Mouse (Mus musculus) liver, embryonic 11.5 days (tissue): ENCODE measurements at regions not wholly inside any gene's neighbourhood (a gene's known extent, or its start where the extent isn't known, plus 50 kb on each side); places are given as distances from the start of the nearest gene placed in this dataset.

Source experiments
- ATAC-seq: fragments of 200-750 bp; cut with Nextera tagmentation; replicated peaks from 2 replicates; pipeline ENCODE4 v1.8.0; 2017; ENCODE audit warnings: moderate number of reproducible peaks, mild to moderate bottlenecking, moderate TSS enrichment, moderate library complexity; ENCODE audit not compliant: low FRiP score
- DNase-seq: peaks from one replicate; pipeline ENCODE4 v3.0.0-alpha.2; 2017; ENCODE audit warnings: low spot score
- H3K27ac ChIP-seq: fragments of 300-500 bp; sonication (generic); 2 replicates; pipeline ENCODE4 v1.5.1; 2014; ENCODE audit warnings: mild to moderate bottlenecking, low read depth, low read length, control low read depth
- H3K27me3 ChIP-seq: fragments of 300-500 bp; sonication (generic); replicated peaks from 2 replicates; pipeline ENCODE4 v1.6.1; 2014; ENCODE audit warnings: low read length, mixed read lengths; ENCODE audit not compliant: control insufficient read depth, insufficient read depth
- H3K36me3 ChIP-seq: fragments of 300-500 bp; sonication (generic); 2 replicates; pipeline ENCODE4 v1.6.1; 2014; ENCODE audit warnings: mild to moderate bottlenecking, low read length, moderate library complexity, mixed read lengths; ENCODE audit not compliant: control insufficient read depth, insufficient read depth
- H3K4me1 ChIP-seq: fragments of 300-500 bp; sonication (generic); replicated peaks from 2 replicates; pipeline ENCODE4 v1.6.1; 2014; ENCODE audit warnings: low read length, mixed read lengths; ENCODE audit not compliant: control insufficient read depth, insufficient read depth
- H3K4me2 ChIP-seq: fragments of 300-500 bp; sonication (generic); 2 replicates; pipeline ENCODE4 v1.6.1; 2014; ENCODE audit warnings: mild to moderate bottlenecking, control low read depth, moderate library complexity
- H3K4me3 ChIP-seq: fragments of 300-500 bp; sonication (generic); 2 replicates; pipeline ENCODE4 v1.5.1; 2014; ENCODE audit warnings: low read depth, low read length, control low read depth
- H3K9ac ChIP-seq: fragments of 300-500 bp; sonication (generic); 2 replicates; pipeline ENCODE4 v1.6.1; 2014; ENCODE audit warnings: low read depth, low read length, control low read depth
- H3K9me3 ChIP-seq: fragments of 300-500 bp; sonication (generic); 2 replicates; pipeline ENCODE4 v1.6.1; 2016; ENCODE audit warnings: low read length, inconsistent platforms, mixed read lengths; ENCODE audit not compliant: control insufficient read depth
- WGBS: fragments of 180-500 bp; shearing (Covaris S2); extraction: QIAGEN DNeasy Blood & Tissue Kit; methylation state at CpG from one replicate; pipeline ENCODE4 v1.1.7; 2014; 5-methylcytosine and 5-hydroxymethylcytosine counted together

DNA sequence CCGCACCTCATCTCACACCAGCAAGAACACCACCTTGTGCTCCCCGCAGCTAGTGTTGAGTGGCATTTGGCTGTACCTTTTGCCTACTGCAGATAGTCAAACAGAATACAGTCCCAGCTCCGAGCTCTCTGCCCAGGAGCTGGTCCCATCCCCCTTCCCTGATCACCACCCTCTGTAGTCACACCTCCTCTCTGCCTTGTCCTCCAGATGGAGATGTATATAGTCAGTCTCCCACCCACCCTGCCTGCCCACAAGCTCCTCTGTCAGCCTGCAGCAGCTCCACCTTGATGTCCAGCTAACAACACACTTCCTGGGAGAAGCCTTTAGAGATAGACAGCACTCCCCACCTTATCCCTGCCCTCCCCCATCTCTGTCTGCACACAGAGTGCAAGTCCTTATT is 115.7 kb upstream of the Sox5 start:
- DNase-seq, result no peak
- H3K27me3 ChIP-seq, result no peaks in the 10 kb centered on the region
- no peak overlapping the region for H3K4me3 ChIP-seq
- no peaks in the 10 kb centered on the region for H3K36me3 ChIP-seq
- no peak for ATAC-seq
- H3K9ac ChIP-seq, result no peak overlapping the region
- H3K4me2 ChIP-seq, result no peak overlapping the region
- H3K9me3 ChIP-seq, result no peaks in the 10 kb centered on the region
- 48% methylated on average over 3 of the region's 3 CpGs for WGBS
- no peak overlapping the region for H3K27ac ChIP-seq
- H3K4me1 ChIP-seq, result peaks cover 11% of the 10 kb centered on the region

DNA sequence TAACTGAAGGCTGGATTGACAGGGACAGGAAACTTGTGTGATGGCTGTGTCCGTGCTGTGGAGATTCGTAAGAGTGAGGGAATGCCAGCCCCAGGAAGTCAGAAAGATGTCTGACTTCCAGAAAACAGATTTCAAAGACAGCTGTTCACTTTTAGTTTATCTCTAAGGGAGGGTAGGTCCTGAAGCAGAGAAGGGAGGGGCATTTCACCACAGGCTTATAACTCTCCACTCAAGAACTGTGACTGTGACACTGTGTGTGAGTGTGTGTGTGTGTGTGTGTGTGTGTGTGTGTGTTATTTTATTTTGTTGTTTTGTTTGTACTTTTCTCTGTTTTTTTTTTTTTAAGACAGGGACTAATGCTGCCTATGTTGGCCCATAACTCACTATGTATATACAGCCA is 109.1 kb upstream of the Sox5 start:
- H3K9me3 ChIP-seq, result no peaks in the 10 kb centered on the region
- DNase-seq (no peak), ATAC-seq (no peak)
- H3K4me3 ChIP-seq, result no peak overlapping the region
- H3K27ac ChIP-seq, result no peak overlapping the region
- peaks cover 5% of the 10 kb centered on the region; the same call in 1 of the 2 replicates for H3K4me1 ChIP-seq
- H3K9ac ChIP-seq, result no peak overlapping the region
- H3K27me3 ChIP-seq, result no peaks in the 10 kb centered on the region
- H3K4me2 ChIP-seq, result no peak overlapping the region
- H3K36me3 ChIP-seq, result no peaks in the 10 kb centered on the region
- 31% methylated on average over 2 of the region's 2 CpGs for WGBS

GRCm38 (mm10) chr6:144890166-144890565 is 108.4 kb upstream of the Sox5 start:
- WGBS, result 57% methylated on average over 8 of the region's 8 CpGs
- H3K27ac ChIP-seq, result no peak overlapping the region
- H3K4me3 ChIP-seq, result no peak overlapping the region
- H3K27me3 ChIP-seq, result no peaks in the 10 kb centered on the region
- no peak overlapping the region for H3K9ac ChIP-seq
- H3K4me2 ChIP-seq, result no peak overlapping the region
- no peak for ATAC-seq
- peaks cover 5% of the 10 kb centered on the region; the same call in 1 of the 2 replicates for H3K4me1 ChIP-seq
- DNase-seq, result no peak
- H3K36me3 ChIP-seq, result no peaks in the 10 kb centered on the region
- no peaks in the 10 kb centered on the region for H3K9me3 ChIP-seq

GRCm38 (mm10) chr6:144883117-144883516 is 101.3 kb upstream of the Sox5 start:
- no peak overlapping the region for H3K9ac ChIP-seq
- H3K36me3 ChIP-seq, result no peaks in the 10 kb centered on the region
- H3K4me3 ChIP-seq, result no peak overlapping the region
- no peaks in the 10 kb centered on the region for H3K4me1 ChIP-seq
- H3K27me3 ChIP-seq, result no peaks in the 10 kb centered on the region
- DNase-seq, result no peak
- no peaks in the 10 kb centered on the region for H3K9me3 ChIP-seq
- no peak for ATAC-seq
- H3K4me2 ChIP-seq, result no peak overlapping the region
- no peak overlapping the region for H3K27ac ChIP-seq
- WGBS, result 75% methylated on average over 4 of the region's 4 CpGs

GRCm38 (mm10) chr6:144880098-144880497 is 98.3 kb upstream of the Sox5 start:
- DNase-seq (no peak), ATAC-seq (no peak)
- no peaks in the 10 kb centered on the region for H3K9me3 ChIP-seq
- no peak overlapping the region for H3K4me3 ChIP-seq
- no peaks in the 10 kb centered on the region for H3K36me3 ChIP-seq
- H3K9ac ChIP-seq, result no peak overlapping the region
- H3K27ac ChIP-seq, result no peak overlapping the region
- 81% methylated on average over 10 of the region's 10 CpGs for WGBS
- no peaks in the 10 kb centered on the region for H3K4me1 ChIP-seq
- no peak overlapping the region for H3K4me2 ChIP-seq
- H3K27me3 ChIP-seq, result no peaks in the 10 kb centered on the region

GRCm38 (mm10) chr6:144876758-144877157 is 95.0 kb upstream of the Sox5 start:
- ATAC-seq (no peak), DNase-seq (no peak)
- Histone ChIP-seq H3K27me3 (no peaks in the 10 kb centered on the region), H3K4me2 (no peak overlapping the region), H3K27ac (no peak overlapping the region), H3K9me3 (no peaks in the 10 kb centered on the region), H3K36me3 (no peaks in the 10 kb centered on the region), H3K4me1 (no peaks in the 10 kb centered on the region), H3K4me3 (no peak overlapping the region), H3K9ac (no peak overlapping the region)
- WGBS, result 81% methylated on average over 12 of the region's 12 CpGs

GRCm38 (mm10) chr6:144875862-144876261 is 94.1 kb upstream of the Sox5 start:
- no peaks in the 10 kb centered on the region for H3K36me3 ChIP-seq
- ATAC-seq (no peak), DNase-seq (no peak)
- no peak overlapping the region for H3K9ac ChIP-seq
- WGBS, result 50% methylated on average over 9 of the region's 9 CpGs
- no peaks in the 10 kb centered on the region for H3K4me1 ChIP-seq
- H3K4me3 ChIP-seq, result no peak overlapping the region
- no peak overlapping the region for H3K27ac ChIP-seq
- no peaks in the 10 kb centered on the region for H3K27me3 ChIP-seq
- no peaks in the 10 kb centered on the region for H3K9me3 ChIP-seq
- H3K4me2 ChIP-seq, result no peak overlapping the region

DNA sequence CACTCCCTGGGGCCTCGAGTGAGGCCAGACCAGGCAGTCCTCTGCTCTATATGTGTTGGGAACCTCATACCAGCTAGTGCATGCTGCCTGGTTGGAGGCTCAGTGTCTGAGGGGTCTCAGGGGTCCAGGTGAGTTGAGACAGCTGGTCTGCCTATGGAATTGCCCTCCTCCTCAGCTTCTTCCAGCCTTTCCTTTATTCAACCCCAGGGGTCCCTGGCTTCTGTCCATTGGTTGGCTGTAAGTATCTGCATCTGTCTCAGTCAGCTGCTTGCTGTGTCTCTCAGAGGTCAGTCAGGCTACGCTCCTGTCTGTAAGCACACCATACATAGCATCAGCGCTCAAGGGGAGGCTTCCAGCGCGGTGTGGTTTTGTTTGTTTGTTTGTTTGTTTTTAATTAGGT is 92.5 kb upstream of the Sox5 start:
- Histone ChIP-seq H3K9ac (no peak overlapping the region), H3K4me2 (no peak overlapping the region), H3K9me3 (no peaks in the 10 kb centered on the region), H3K27me3 (no peaks in the 10 kb centered on the region), H3K4me3 (no peak overlapping the region), H3K4me1 (no peaks in the 10 kb centered on the region), H3K36me3 (no peaks in the 10 kb centered on the region), H3K27ac (no peak overlapping the region)
- WGBS, result 80% methylated on average over 5 of the region's 5 CpGs
- no peak for ATAC-seq
- DNase-seq, result no peak

DNA sequence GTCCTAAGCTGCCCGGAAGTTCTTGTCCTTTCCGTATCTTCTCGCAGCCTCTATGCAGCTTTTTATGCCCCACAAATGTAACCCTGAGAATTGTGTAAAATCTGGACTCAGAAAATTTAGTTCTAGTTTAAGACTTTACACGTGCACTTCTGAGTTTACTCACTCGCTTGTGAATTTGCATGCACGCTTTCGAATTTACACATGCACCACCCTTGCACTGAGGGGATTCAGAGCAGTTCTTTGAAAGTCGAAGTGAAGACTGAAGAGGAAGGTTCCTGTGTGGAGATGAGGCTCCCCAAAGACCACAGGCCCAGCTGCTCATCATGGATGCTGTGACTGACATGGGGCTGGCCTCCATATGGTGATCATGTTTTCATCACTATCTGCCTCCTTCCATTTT is 89.2 kb upstream of the Sox5 start:
- no peaks in the 10 kb centered on the region for H3K4me1 ChIP-seq
- no peak overlapping the region for H3K4me3 ChIP-seq
- H3K9ac ChIP-seq, result no peak overlapping the region
- H3K36me3 ChIP-seq, result no peaks in the 10 kb centered on the region
- no peak overlapping the region for H3K4me2 ChIP-seq
- no peak overlapping the region for H3K27ac ChIP-seq
- H3K27me3 ChIP-seq, result no peaks in the 10 kb centered on the region
- H3K9me3 ChIP-seq, result no peaks in the 10 kb centered on the region
- ATAC-seq (no peak), DNase-seq (no peak)
- 88% methylated on average over 8 of the region's 8 CpGs for WGBS
